Mouse (Mus musculus) heart, postnatal 0 days (tissue): Measurements from ENCODE around the gene Ppp2ca.

Experiments used
- CTCF ChIP-seq: IDR thresholded peaks from 2 replicates; pipeline ENCODE4 v1.5.1; 2016; ENCODE audit warnings: antibody characterized with exemption, control low read depth, low read depth
- EP300 ChIP-seq: IDR thresholded peaks from 2 replicates; pipeline ENCODE4 v1.6.1; 2016; ENCODE audit warnings: antibody characterized with exemption, low read depth

DNA sequence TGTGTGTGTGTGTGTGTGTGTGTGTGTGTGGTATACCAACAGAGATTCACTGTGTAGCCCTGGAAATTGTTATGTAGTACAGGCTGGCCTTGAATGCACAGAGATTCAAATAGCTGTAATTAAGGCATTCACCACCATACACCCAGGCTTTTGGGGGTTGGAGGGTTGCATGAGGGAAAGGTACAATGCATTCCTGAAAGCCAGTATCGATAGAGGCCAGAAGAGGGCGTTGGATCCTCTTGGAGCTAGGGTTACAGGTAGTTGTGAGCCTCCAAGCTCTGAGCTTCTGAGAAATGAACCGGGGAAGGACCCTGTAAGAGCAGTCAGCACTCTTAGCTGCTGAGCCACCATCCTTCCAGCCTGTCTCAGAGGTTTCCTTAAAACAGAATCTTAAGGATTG lies 30.7 kb downstream of the Ppp2ca start:
- TF ChIP-seq CTCF (peak; percentile 28; the same call in 1 of the 2 replicates), EP300 (no peak)
